Mouse (Mus musculus) forebrain, embryonic 12.5 days (tissue): ENCODE data around the gene Fbxo40. TPM values are rescaled to one million over a fixed set of nuclear protein-coding genes. Genes with fewer than 3 reads are reported as not detected.

Experiments used
- ATAC-seq: fragments of 200-750 bp; cut with Nextera tagmentation; 2 replicates; pipeline ENCODE4 v1.8.0; 2017; ENCODE audit warnings: moderate TSS enrichment; ENCODE audit not compliant: low FRiP score
- H3K27ac ChIP-seq: fragments of 300-500 bp; sonication (generic); 2 replicates; pipeline ENCODE4 v1.5.1; 2016; ENCODE audit warnings: mild to moderate bottlenecking
- H3K27me3 ChIP-seq: fragments of 300-500 bp; sonication (generic); 2 replicates; pipeline ENCODE4 v1.6.1; 2016; ENCODE audit warnings: mild to moderate bottlenecking
- H3K36me3 ChIP-seq: fragments of 300-500 bp; sonication (generic); replicated peaks from 2 replicates; pipeline ENCODE4 v1.6.1; 2016; ENCODE audit warnings: mild to moderate bottlenecking
- H3K4me1 ChIP-seq: fragments of 300-500 bp; sonication (generic); 2 replicates; pipeline ENCODE4 v1.6.1; 2016
- H3K4me2 ChIP-seq: fragments of 300-500 bp; sonication (generic); 2 replicates; pipeline ENCODE4 v1.6.1; 2016; ENCODE audit warnings: mild to moderate bottlenecking, moderate library complexity
- H3K4me3 ChIP-seq: fragments of 300-500 bp; sonication (generic); replicated peaks from 2 replicates; pipeline ENCODE4 v1.5.1; 2016; ENCODE audit warnings: mild to moderate bottlenecking
- H3K9ac ChIP-seq: fragments of 300-500 bp; sonication (generic); 2 replicates; pipeline ENCODE4 v1.6.1; 2016; ENCODE audit warnings: mild to moderate bottlenecking
- H3K9me3 ChIP-seq: fragments of 300-500 bp; sonication (generic); 2 replicates; pipeline ENCODE4 v1.6.1; 2016
- WGBS: fragments of 180-500 bp; shearing (Covaris S2); methylation state at CpG from one replicate; pipeline ENCODE4 v1.1.7; 2016; 5-methylcytosine and 5-hydroxymethylcytosine counted together
- polyA plus RNA-seq: library from polyadenylated mRNA; unstranded; fragments of >200 nt; fragmentation: Nextera tagmentation; extraction: Ambion mirVana; gene quantifications from 2 replicates; pipeline ENCODE4 v1.2.1, GENCODE M21; 2016

Fbxo40 gene
- polyA plus RNA-seq, 1 experiment from 2014 or later, result not detected

GRCm38 (mm10) chr16:36927495-36928105 is 62.7 kb downstream of the Fbxo40 start:
- Histone ChIP-seq H3K27ac (no peak overlapping the region), H3K4me2 (no peak overlapping the region), H3K36me3 (peaks cover 78% of the 10 kb centered on the region), H3K9me3 (no peaks in the 10 kb centered on the region), H3K4me1 (no peaks in the 10 kb centered on the region), H3K4me3 (no peak overlapping the region), H3K27me3 (no peaks in the 10 kb centered on the region), H3K9ac (no peak overlapping the region)
- ATAC-seq, result no peak
- WGBS, result 84% methylated on average over 10 of the region's 10 CpGs

- no peak overlapping the region for H3K4me2 ChIP-seq
- ATAC-seq, result no peak
- H3K4me1 ChIP-seq, result no peaks in the 10 kb centered on the region
- no peaks in the 10 kb centered on the region for H3K27me3 ChIP-seq
- H3K4me3 ChIP-seq, result no peak overlapping the region
- no peak overlapping the region for H3K27ac ChIP-seq
- H3K9ac ChIP-seq, result no peak overlapping the region
- peaks cover 69% of the 10 kb centered on the region for H3K36me3 ChIP-seq
- 92% methylated on average over 10 of the region's 10 CpGs for WGBS
- H3K9me3 ChIP-seq, result no peaks in the 10 kb centered on the region
These were observed 63.5 kb downstream of the Fbxo40 start for GRCm38 (mm10) chr16:36926514-36927447.

- 86% methylated on average over 6 of the region's 6 CpGs for WGBS
- H3K9me3 ChIP-seq, result no peaks in the 10 kb centered on the region
- H3K36me3 ChIP-seq, result peaks cover 61% of the 10 kb centered on the region
- H3K27ac ChIP-seq, result no peak overlapping the region
- ATAC-seq, result no peak
- no peaks in the 10 kb centered on the region for H3K4me1 ChIP-seq
- H3K4me3 ChIP-seq, result no peak overlapping the region
- no peak overlapping the region for H3K4me2 ChIP-seq
- H3K9ac ChIP-seq, result no peak overlapping the region
- H3K27me3 ChIP-seq, result no peaks in the 10 kb centered on the region
These were observed 64.5 kb downstream of the Fbxo40 start for GRCm38 (mm10) chr16:36925797-36926196.

GRCm38 (mm10) chr16:36925351-36925750 is 64.9 kb downstream of the Fbxo40 start:
- H3K36me3 ChIP-seq, result peaks cover 56% of the 10 kb centered on the region
- no peak for ATAC-seq
- WGBS, result 91% methylated on average over 6 of the region's 6 CpGs

GRCm38 (mm10) chr16:36924312-36924711 is 66.0 kb downstream of the Fbxo40 start:
- WGBS, result 95% methylated on average over 8 of the region's 8 CpGs

More at GRCm38 (mm10) chr16:36925351-36925750, 64.9 kb downstream of the Fbxo40 start:
- Histone ChIP-seq H3K9me3 (no peaks in the 10 kb centered on the region), H3K27me3 (no peaks in the 10 kb centered on the region), H3K4me1 (no peaks in the 10 kb centered on the region), H3K4me2 (no peak overlapping the region), H3K4me3 (no peak overlapping the region), H3K27ac (no peak overlapping the region), H3K9ac (no peak overlapping the region)

GRCm38 (mm10) chr16:36921980-36922379 is 68.3 kb downstream of the Fbxo40 start:
- no peak overlapping the region for H3K9ac ChIP-seq
- no peaks in the 10 kb centered on the region for H3K4me1 ChIP-seq
- peaks cover 43% of the 10 kb centered on the region for H3K36me3 ChIP-seq
- no peak for ATAC-seq
- no peak overlapping the region for H3K4me3 ChIP-seq
- H3K27ac ChIP-seq, result no peak overlapping the region
- H3K27me3 ChIP-seq, result no peaks in the 10 kb centered on the region
- WGBS, result 93% methylated on average over 6 of the region's 6 CpGs
- H3K4me2 ChIP-seq, result no peak overlapping the region
- no peaks in the 10 kb centered on the region for H3K9me3 ChIP-seq

More at GRCm38 (mm10) chr16:36924312-36924711, 66.0 kb downstream of the Fbxo40 start:
- no peak for ATAC-seq
- no peak overlapping the region for H3K27ac ChIP-seq
- no peaks in the 10 kb centered on the region for H3K4me1 ChIP-seq
- no peaks in the 10 kb centered on the region for H3K9me3 ChIP-seq
- no peaks in the 10 kb centered on the region for H3K27me3 ChIP-seq
- H3K9ac ChIP-seq, result no peak overlapping the region
- H3K4me3 ChIP-seq, result no peak overlapping the region
- H3K4me2 ChIP-seq, result no peak overlapping the region
- H3K36me3 ChIP-seq, result peaks cover 49% of the 10 kb centered on the region

- Histone ChIP-seq H3K9me3 (no peaks in the 10 kb centered on the region), H3K27ac (no peak overlapping the region), H3K4me3 (no peak overlapping the region), H3K4me1 (no peaks in the 10 kb centered on the region), H3K27me3 (no peaks in the 10 kb centered on the region), H3K4me2 (no peak overlapping the region), H3K36me3 (peaks cover 42% of the 10 kb centered on the region), H3K9ac (no peak overlapping the region)
- no peak for ATAC-seq
- WGBS, result 90% methylated on average over 8 of the region's 8 CpGs
These were observed 69.1 kb downstream of the Fbxo40 start for GRCm38 (mm10) chr16:36921067-36921613.

GRCm38 (mm10) chr16:36920410-36920809 is 69.9 kb downstream of the Fbxo40 start:
- 92% methylated on average over 3 of the region's 3 CpGs for WGBS
- Histone ChIP-seq H3K9me3 (no peaks in the 10 kb centered on the region), H3K36me3 (peaks cover 42% of the 10 kb centered on the region), H3K4me2 (no peak overlapping the region), H3K4me1 (no peaks in the 10 kb centered on the region), H3K9ac (no peak overlapping the region), H3K27ac (no peak overlapping the region), H3K4me3 (no peak overlapping the region), H3K27me3 (no peaks in the 10 kb centered on the region)
- no peak for ATAC-seq

- WGBS, result 95% methylated on average over 10 of the region's 10 CpGs
- Histone ChIP-seq H3K36me3 (peaks cover 53% of the 10 kb centered on the region), H3K27me3 (no peaks in the 10 kb centered on the region), H3K4me3 (no peak overlapping the region), H3K9ac (no peak overlapping the region), H3K9me3 (no peaks in the 10 kb centered on the region), H3K27ac (no peak overlapping the region), H3K4me2 (no peak overlapping the region), H3K4me1 (no peaks in the 10 kb centered on the region)
- no peak for ATAC-seq
These were observed 71.8 kb downstream of the Fbxo40 start for GRCm38 (mm10) chr16:36918505-36918904.

GRCm38 (mm10) chr16:36914195-36914594 is 76.1 kb downstream of the Fbxo40 start:
- no peak for ATAC-seq
- 93% methylated on average over 5 of the region's 5 CpGs for WGBS
- no peak overlapping the region for H3K27ac ChIP-seq
- H3K4me3 ChIP-seq, result no peak overlapping the region
- H3K4me1 ChIP-seq, result no peaks in the 10 kb centered on the region
- no peak overlapping the region for H3K4me2 ChIP-seq
- H3K36me3 ChIP-seq, result peaks cover 72% of the 10 kb centered on the region
- H3K9me3 ChIP-seq, result no peaks in the 10 kb centered on the region
- H3K27me3 ChIP-seq, result no peaks in the 10 kb centered on the region
- H3K9ac ChIP-seq, result no peak overlapping the region
